Mouse (Mus musculus): ENCODE measurements around the gene Supt6.

Gene Supt6

GRCm38 (mm10) chr11:78167257-78167959, 78.4 kb downstream of the Supt6 start:
- DNase-seq (ENCODE audit: low read depth, low spot score) = no peak

- no peak for DNase-seq (ENCODE audit: low read depth, low spot score)
These were observed 79.1 kb downstream of the Supt6 start for GRCm38 (mm10) chr11:78166640-78167039.

- no peak for DNase-seq (ENCODE audit: low read depth, low spot score)
These were observed 79.6 kb downstream of the Supt6 start for GRCm38 (mm10) chr11:78166161-78166560.

GRCm38 (mm10) chr11:78165761-78166109, 80.1 kb downstream of the Supt6 start:
- DNase-seq (ENCODE audit: low read depth, low spot score) = no peak

- DNase-seq (ENCODE audit: low read depth, low spot score) = peak; percentile 82
These were observed 80.6 kb downstream of the Supt6 start, which contains the start of gene Traf4 for GRCm38 (mm10) chr11:78164924-78165760. TSS of gene Traf4 (minus strand) at chr11:78165589.

- no peak for DNase-seq (ENCODE audit: low read depth, low spot score)
These were observed 81.2 kb downstream of the Supt6 start for GRCm38 (mm10) chr11:78164604-78164923.

GRCm38 (mm10) chr11:78163681-78164603, 81.8 kb downstream of the Supt6 start:
- peak; percentile 73 for DNase-seq (ENCODE audit: low read depth, low spot score)

- DNase-seq (ENCODE audit: low read depth, low spot score) = no peak
These were observed 82.7 kb downstream of the Supt6 start for GRCm38 (mm10) chr11:78163045-78163444.

- DNase-seq (ENCODE audit: low read depth, low spot score) = no peak
These were observed 83.3 kb downstream of the Supt6 start for GRCm38 (mm10) chr11:78162504-78162903.

GRCm38 (mm10) chr11:78161968-78162367, 83.8 kb downstream of the Supt6 start:
- DNase-seq (ENCODE audit: low read depth, low spot score) = no peak

- DNase-seq (ENCODE audit: low read depth, low spot score) = no peak
These were observed 84.6 kb downstream of the Supt6 start for GRCm38 (mm10) chr11:78161169-78161568.

GRCm38 (mm10) chr11:78160675-78161074, 85.1 kb downstream of the Supt6 start:
- no peak for DNase-seq (ENCODE audit: low read depth, low spot score)

GRCm38 (mm10) chr11:78160171-78160570, 85.6 kb downstream of the Supt6 start:
- DNase-seq (ENCODE audit: low read depth, low spot score) = no peak

GRCm38 (mm10) chr11:78159557-78159956, 86.2 kb downstream of the Supt6 start:
- no peak for DNase-seq (ENCODE audit: low read depth, low spot score)

- peak; percentile 75 for DNase-seq (ENCODE audit: low read depth, low spot score)
These were observed 86.7 kb downstream of the Supt6 start for GRCm38 (mm10) chr11:78159096-78159495.

Measured in embryo, embryonic 11.5 days (tissue).